Mouse (Mus musculus) lung, postnatal 36 days (tissue): ENCODE measurements around the gene Tmem274.
A peak's percentile ranks its signal among the peaks of the same experiment; 100 is the strongest.
"Not testable (repeated sequence)": the region's sequence is repeated elsewhere in the genome, so short reads cannot be mapped to it uniquely, and the experiment has no call there.

Experiments
- DNase-seq: peaks from one replicate; pipeline ENCODE4 v3.0.0; 2022; ENCODE audit warnings: mixed read lengths

Gene Tmem274

DNA sequence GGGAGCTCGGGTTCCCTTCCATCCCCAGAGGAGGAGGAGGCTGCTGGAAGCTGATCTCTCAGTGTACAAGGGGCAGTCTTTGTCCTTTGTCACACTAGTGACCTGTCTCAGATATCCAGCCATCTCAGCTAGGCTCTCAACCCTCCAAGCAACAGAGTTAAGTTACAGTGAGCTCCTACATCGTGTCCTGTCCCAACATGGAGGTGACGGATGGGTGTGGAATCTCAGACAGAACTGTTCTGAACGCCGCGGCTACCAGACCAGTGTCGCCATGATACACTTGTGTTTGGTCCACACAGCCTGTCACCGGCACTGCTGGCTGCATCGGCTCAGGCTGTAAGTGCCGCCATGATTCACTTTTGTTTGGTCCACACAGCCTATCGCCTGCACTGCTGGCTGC, at the start of gene Tmem274:
TSS of gene Tmem274 (plus strand) at position 301 of the 400 bp plus-strand sequence.
- no peak for DNase-seq

DNA sequence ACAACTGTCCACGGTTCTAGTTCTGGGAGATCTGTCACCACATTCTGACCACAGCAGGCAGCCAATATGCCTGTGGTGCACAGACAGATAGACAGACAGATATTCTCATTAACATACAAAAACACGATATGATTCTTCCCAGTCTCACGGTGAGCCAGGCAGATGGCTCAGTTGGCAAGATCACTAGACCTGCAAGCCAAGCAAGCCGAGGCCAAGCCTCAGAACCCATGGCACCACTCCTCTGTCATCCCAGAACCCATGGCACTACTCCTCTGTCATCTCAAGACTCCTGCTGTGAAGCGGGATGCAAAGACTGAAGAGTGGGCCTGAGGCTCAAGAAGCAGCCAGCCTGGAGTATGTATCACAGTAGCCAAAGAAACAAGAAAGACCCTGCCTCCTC, 47.6 kb upstream of the Tmem274 start:
- no peak for DNase-seq

DNA sequence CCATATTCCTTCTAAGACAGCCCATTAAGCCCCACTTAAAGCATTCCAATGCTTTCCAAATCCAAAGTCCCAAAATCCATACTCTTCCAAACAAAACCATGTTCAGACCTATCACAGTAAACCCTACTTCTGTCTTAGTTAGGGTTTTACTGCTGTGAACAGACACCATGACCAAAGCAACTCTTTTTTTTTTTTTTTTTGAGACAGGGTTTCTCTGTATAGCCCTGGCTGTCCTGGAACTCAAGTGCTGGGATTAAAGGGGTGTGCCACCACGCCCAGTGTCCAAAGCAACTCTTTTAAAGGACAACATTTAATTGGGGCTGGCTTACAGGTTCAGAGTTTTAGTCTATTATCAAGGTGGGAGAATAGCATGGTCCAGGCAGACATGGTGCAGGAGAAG, 45.3 kb upstream of the Tmem274 start:
- DNase-seq, result not testable (repeated sequence)

DNA sequence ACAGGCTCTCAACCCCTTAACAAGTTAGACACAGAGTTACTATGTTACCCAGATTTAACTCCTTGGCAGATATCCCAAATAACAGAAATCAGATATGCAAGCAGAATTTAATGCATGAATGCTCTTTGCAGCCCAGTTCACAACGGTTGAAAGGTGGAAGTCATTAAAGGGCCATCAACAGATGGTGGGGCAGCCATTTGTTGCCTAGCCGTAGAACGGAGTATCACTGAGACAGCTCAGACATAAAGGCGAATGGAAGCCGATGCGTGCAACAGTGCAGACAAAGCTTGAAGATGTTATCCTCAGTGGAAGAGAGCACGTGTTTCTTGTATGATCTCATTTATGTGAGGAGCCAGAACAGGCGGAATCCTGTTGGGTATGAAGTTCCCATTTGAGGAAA, 36.6 kb upstream of the Tmem274 start:
- no peak for DNase-seq

DNA sequence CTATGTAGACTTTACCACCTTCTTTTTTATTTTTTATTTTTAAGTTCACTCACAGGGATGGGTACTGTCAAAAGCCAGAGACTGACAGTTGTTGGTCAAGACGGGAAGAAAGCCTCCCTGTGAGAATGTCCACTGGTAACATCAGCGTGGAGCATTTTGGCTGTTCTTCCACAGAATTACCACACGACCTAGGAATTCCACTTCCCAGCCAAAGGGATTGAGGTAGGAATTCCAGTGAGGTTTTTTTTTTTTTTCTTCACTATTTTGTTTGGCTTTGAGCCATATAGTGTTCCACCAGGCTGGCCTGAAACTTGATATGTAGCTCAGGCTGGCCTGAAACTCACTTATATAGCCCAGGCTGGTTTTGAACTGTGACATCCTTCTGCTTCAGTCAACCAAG, 34.7 kb upstream of the Tmem274 start:
- DNase-seq, result peak; percentile 56

DNA sequence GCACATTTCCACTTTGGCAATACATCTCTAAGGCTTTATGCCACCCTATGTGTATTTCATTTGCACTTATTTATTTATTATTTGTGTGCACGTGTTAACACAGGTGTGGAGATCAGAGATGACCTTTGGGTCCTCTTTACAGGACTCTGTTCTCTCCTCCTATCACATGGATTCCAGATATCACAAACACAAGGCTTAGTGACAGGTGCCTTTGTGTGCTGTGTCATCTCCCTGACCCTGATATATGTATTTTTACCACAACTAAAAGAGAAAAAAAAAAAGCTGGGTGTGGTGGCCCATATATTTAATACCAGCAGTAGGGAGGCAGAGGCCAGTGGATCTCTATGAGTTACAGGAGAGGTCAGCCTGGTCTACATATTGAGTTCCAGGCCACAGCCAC, 32.7 kb upstream of the Tmem274 start:
- no peak for DNase-seq

DNA sequence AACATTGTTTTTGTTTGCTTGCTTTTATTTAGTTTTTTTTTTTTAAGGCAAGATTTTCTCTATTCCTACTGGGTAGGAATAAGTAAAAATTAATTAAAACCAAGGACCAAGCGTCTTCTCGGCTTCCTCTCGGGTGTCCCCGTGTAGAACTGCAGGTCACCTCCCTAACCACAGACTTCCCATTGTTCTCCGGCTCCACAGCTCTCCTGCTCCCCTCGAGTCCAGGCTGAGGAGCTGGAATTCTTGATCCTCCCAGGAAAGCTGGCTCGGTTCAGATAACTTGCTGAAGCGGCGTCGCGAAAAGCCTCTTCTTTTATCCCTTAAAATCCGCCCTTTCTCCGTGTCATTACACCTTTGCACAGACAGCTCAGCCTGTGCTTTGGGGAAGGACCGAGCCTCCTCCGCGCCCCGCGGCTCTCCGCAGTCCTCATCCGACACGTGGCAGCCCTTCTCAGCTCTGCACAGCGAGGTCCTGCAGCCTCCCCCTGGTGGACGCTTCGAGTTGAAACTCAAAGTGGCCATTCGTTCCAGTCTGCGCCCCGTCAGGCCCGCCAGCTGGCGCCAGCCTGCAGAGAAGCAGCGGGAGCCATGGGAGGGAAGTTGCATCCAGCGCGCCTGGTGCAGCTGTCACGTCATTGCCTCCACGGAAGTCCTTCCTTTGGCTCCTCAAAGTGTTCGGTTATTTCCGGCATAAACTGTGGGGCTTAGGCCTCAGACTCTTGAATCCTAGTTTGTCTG, 32.0 kb upstream of the Tmem274 start:
- peak; percentile 94 for DNase-seq

DNA sequence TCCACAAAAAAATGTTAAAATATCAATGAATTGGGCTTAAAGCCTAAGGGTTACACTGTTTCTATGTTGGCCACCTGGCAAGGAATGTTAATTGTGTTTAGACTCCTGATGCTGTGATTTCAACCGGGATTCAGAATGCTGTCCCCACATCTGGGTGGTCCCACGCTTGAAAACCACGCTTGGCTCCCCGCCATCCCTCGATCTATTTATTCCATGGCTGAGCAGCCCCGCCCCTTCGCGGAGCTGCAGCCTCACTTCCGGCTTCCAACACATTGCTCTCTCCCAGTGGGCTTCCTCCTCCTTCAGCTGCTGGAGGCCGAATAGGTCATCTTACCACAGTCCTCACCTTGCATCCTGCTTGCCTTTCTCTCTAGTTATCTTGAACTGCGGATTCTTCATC, 31.3 kb upstream of the Tmem274 start:
- DNase-seq, result peak; percentile 60

DNA sequence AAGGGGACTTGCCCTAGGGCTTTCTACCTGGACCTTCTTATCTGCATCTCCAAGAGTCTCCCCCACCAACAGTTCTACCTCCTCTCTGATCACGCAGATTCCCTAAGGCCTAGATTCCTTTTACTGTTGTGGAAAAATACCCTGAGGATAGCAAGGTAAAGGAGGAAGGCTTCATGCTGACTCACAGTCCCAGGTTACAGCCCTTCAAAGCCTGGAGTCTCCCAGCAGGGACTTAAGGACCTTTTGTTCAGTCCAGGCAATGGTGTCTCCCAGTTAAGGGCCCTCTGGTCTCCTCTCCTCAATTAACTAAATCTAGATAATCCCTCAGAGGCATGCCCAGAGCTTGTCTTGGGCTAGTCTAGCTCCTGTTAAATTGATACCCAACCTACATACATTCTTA, 30.9 kb upstream of the Tmem274 start:
- no peak for DNase-seq

DNA sequence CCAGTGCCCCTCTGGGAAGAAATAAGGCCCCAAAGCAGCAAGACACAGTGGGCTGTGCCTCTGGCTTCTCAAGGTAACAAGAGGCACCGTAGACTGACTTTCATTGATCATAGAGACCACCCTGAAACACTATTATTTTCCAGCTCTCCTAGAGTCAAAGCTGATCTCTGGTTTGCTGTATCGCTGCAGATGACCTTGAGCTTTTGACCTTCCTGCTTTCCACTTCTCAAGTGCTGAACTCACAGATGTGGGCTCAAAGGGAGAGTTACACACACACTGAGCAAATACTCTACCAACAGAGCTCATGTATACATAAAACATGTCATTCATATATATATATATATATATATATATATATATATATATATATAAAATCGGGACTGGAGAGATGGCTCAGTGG, 26.5 kb upstream of the Tmem274 start:
- DNase-seq, result no peak

DNA sequence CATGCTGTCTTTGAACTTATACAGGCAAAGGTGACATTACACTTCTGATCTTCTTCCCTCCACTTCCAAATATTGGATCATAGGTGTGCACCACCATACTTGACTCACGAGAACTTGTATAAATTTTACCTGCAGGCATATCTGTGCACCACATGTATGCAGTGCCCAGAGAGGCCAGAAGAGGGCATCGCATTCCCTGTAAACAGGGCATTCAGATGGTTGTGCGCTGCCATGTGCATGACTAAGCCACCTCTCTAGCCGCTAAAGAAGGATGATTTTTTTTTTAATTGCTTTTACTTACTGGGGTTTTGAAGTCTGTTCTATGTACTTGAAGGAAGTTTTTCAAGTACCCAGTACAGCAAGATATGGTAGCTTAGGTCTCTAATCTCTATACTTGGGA, 23.5 kb upstream of the Tmem274 start:
- peak; percentile 54 for DNase-seq

DNA sequence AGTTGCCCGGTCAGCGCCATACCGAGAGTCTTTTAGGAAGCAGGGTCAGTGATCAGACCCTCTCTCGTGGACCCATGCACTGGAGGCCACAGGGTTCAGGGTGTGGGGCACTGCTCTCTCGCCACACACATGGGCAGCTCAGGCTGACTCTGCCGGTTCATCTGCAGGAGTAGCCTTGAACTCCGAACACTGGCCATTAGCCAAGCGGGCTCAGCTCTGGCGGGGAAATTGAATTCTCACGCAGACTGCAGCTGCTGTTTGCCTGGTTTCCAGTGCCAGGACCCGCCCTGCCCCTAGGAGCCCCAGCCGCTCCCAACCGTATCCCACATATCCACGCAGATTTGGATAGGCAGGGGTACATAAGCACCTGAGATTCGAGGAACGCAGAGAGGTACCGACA, 22.9 kb upstream of the Tmem274 start:
- DNase-seq, result no peak

DNA sequence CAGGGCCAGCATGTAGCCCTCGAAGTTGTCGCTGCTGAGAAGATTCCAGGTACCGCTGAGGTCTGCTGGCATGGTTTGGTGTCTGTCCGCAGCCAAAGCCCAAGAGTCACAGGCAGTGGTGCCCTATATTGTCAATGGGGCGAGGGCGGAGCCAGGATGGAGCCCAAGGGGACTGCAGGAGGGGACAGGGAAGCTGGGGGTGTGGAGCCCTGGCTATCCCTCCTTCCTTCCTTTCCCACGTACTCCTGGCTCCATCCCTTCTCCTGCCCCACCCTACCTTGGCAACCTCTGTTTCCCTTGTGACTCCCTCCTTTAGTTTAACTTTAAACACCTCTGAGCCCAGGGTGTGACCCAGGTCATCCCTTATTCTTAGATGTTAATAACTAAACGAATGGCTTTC, 22.3 kb upstream of the Tmem274 start, which contains the start of gene Rbp7:
TSS of gene Rbp7 (minus strand) at position 100 of the 400 bp plus-strand sequence.
- DNase-seq, result no peak

DNA sequence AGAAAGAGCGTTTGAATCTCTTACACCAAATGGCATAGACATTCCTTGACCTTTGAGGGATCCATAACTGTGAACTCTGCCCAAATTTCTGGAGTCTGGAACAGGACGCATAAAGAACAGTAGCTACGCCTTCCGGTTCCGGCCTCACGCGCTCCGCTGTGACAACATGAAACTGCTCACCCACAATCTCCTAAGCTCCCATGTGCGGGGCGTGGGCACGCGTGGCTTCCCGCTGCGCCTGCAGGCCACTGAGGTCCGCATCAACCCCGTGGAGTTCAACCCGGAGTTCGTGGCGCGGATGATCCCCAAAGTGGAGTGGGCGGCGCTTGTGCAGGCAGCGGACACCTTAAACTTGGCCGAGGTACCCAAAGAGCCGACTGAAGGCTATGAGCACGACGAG, 20.0 kb upstream of the Tmem274 start:
- DNase-seq, result not testable (repeated sequence)

DNA sequence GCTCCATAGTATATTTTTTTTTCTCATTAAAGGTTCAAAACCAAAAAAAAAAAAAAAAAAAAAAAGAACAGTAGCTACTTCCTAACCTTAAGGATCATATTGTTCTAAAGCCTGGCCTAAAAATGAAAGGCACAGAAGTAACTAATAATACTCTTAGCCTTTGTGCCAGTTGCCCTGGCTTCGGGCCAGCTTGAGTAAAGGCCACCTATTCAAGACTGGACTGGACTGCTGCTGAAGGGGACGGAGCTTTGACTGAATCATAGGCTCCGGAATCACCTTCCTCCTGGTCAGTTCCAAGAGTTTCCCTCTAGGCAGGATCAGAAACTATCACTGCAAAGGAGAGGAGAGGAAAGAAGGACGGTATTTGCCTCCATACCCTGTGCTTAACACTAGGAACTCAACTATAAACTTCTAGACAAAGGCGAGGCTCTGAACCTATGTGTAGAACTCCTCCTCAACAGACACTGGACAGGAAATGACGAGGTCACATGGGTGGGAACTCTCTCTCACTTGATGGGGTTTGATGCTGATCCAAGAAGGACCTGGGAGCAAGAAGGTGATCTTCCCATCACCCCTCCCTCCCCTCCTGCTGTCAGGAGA, 19.2 kb upstream of the Tmem274 start:
- peak; percentile 27 for DNase-seq

DNA sequence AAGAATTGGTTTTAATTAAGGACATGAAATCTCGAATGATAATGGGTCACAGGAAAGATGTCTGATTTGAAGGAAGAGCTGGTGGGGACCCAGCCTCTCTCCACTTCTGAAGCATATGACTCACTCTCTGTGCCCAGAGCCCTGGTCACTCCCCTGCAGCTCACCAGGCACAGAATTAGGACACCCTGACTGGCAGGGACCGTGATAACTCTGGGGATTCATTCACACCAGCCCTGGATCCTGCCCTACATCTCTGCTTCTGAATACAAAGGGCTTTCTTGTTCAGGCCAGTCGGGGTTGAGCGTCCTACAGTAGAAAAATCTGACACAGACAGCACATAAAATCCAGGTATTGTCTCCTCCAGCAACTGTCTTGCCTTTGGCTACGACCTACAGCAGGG, 18.7 kb upstream of the Tmem274 start:
- DNase-seq, result no peak

DNA sequence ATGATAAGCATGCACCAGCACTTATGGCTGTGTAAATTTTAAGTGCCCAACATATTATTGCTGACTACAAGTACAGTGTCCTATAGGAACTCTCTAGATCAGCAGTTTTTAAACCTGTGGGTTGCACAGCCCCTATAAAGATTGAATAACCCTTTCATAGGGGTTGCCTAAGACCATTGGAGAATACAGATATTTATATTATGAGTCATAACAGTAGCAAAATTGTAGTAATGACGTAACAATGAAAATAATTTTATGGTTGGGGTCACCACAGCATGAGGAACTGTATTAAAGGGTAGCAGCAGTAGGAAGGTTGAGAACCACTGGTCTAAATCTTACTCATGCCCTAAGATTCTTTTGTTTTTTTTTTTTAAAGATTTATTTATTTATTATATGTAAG, 17.8 kb upstream of the Tmem274 start:
- DNase-seq, result no peak

DNA sequence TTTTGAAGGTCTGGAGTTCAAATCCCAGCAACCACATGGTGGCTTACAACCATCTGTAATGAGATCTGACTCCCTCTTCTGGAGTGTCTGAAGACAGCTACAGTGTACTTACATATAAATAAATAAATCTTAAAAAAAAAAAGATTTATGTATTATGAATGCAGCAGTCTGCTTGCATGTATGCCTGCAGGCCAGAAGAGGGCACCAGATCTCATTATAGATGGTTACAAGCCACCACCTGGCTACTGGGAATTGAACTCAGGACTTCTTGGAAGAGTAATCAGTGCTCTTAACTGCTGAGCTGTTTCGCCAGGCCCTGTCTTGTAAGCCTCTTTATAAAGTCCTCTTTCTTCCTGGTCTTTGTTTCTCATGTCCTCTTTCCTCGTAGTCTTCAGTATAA, 16.7 kb upstream of the Tmem274 start:
- DNase-seq, result not testable (repeated sequence)

DNA sequence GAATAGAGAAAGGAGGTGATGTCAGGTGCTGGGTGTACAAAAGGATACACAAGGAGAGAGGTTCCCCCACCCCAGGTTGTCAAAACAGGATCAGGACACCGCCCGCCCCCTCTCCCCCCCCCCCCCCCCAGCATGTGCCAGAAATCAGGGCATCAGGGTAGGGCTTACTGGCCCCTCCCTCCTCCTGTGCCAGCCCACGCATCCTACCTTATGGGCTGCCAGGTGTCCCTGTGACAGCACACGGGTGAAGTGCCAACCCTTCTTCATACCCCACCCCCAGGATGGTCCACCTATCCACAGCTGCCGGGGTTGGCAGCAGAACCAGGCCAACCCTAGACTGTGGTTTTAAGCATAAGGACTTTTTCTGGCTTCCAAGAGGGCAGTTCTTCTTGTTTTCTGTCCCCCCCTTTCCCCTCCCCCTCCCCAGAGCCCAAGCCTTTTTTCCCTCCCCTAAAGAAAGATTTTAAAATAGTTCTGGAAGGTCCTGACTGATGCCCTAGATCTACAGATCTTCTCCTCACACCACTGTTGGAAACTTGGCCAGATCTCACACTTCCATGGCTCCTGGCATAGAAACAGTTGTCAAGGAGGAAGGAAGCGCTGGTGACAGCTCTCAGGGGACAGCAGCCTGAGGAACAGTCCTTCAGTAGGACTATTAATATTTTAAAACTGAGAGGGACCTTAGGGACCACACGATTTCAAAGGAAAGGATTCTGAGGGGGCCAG, 15.4 kb upstream of the Tmem274 start:
- peak; percentile 8 for DNase-seq

DNA sequence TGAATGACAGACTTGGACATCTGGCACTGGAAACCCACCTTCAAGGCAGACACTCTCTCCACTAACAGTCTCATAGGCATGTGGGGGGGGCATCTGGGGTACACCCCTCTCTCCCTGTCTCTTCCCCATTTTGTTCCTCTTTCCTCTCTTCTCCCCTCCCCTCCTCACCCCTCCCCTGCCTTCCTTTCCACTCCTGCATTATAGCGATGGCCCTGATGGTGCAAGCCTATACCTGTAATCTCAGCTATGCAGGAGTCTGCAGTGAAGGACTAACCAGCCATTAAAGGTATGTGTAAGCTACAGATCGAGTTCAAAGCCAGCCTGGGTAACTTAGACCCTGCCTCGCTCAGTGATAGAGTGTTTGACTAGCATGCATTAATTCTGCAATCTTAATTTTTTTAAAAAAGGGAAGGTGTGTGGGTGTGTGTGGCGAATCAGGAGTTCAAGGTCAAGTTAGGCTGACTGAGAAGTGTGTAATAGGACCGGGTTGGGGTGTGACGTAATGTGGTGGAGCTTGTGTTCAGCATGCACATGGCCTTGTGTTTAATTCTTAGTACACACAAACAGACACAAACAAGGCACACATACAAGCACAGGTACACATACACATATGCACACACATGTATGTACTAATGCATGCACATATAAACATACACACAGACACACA, 14.7 kb upstream of the Tmem274 start:
- DNase-seq, result no peak

DNA sequence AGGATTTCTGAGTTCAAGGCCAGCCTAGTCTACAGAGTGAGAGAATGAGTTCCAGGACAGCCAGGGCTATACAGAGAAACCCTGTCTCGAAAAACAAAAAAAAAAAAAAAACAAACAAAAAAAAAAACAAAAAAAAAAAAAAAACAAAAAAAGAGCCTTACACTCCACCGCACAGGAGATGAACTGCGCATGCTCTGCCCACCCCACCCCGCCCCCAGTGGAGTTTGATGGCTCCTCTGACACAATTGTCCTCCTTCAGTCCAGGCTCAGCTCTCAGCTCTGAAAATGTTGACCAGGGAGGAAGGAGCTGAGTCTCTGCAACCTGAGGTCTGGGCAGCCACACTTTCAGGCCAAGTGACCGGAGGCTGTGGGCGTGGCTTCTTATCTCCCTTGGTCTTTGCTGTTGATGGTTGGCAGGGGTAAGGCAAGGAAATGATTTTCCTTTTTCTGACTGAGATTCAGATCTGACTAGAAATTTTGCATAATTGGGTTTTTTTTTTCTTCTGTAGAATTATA, 13.7 kb upstream of the Tmem274 start:
- peak; percentile 9 for DNase-seq

DNA sequence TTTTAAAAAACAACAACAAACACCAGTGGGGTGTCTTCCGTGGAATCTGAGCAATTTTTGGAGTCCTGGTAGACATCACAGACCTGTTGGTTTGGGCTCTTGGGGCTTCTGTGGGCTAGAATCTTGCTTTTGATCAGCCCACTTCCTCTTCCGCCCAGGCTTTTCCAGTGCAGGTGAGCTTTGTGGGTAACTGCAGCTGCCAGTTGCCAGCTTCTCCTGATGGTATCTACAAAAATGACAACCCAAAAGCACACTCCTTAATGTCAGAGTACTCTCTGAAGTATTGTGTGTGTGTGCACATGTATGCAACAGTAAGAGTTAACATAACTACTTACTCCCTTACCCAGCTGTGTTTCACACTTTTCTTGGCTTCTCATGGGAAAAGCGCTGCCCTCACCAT, 7.6 kb upstream of the Tmem274 start:
- DNase-seq, result no peak

DNA sequence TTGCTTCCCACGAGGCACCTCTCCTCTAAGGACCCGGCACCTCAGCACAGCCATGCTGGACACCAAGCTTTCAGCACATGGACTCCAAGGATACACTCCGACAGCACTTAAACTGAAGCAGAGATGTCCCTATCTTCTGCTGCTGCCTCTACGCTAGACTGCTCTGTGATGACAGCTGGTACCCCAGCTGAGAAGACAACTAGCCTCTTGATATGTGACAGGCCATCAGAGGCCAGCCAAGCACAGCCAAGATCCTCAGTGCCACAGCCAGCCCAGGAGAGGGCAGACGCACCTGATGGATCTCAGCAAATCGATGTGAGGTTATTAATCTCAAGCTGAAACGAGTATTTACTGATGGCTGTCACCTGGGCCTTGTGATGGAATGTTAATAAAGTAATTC, 2.1 kb upstream of the Tmem274 start:
- DNase-seq, result no peak
